Mouse (Mus musculus): Measurements from ENCODE around the gene Robo2. TPM values are rescaled to one million over a fixed set of nuclear protein-coding genes. Genes with fewer than 3 reads are reported as not detected.

Gene Robo2
- polyA plus RNA-seq, 1 experiment from 2014 or later: 3.6 TPM

DNA sequence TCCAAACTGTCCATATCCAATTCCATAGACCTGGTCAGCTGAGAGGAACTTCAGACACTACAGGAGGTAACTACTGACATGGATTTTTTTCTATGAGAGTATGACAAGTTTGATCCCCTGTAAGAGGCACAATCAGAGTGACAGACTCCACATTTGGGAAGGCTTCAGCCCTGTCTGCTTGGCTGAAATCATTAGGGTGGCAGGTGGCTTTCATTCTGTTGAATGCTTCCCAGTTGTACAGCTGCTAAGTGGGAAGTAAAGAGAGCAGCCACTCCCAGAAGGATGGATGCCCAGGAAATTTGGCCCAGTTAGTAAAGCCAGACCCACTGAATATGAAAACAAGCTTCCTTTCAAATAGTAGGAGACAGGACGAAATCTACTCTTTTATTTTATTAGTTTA, 321.7 kb downstream of the Robo2 start:
- H3K27ac ChIP-seq (ENCODE audit: low read length): no peak overlapping the region
- no peak for ATAC-seq (ENCODE audit: low read depth)
- H3K9ac ChIP-seq (ENCODE audit: low read depth, low read length): no peak overlapping the region
- no peaks in the 10 kb centered on the region for H3K27me3 ChIP-seq (ENCODE audit: control insufficient read depth, insufficient read depth, low read depth, low read length)
- H3K4me1 ChIP-seq (ENCODE audit: control insufficient read depth, low read depth, low read length): no peaks in the 10 kb centered on the region
- no peak overlapping the region for H3K4me2 ChIP-seq (ENCODE audit: low read depth, low read length)
- H3K4me3 ChIP-seq (ENCODE audit: low read depth, low read length): no peak overlapping the region
- 34% methylated on average over 1 of the region's 1 CpGs for WGBS (ENCODE audit: insufficient replicate concordance)
- H3K9me3 ChIP-seq (replicated peaks; ENCODE audit: control insufficient read depth, low read length): no peaks in the 10 kb centered on the region
- H3K36me3 ChIP-seq (ENCODE audit: control insufficient read depth, insufficient read depth): no peaks in the 10 kb centered on the region

GRCm38 (mm10) chr16:74084188-74084587, 327.4 kb downstream of the Robo2 start:
- Histone ChIP-seq H3K4me2 (ENCODE audit: low read depth, low read length) (no peak overlapping the region), H3K27ac (ENCODE audit: low read length) (no peak overlapping the region), H3K9ac (ENCODE audit: low read depth, low read length) (no peak overlapping the region), H3K4me1 (ENCODE audit: control insufficient read depth, low read depth, low read length) (no peaks in the 10 kb centered on the region), H3K36me3 (ENCODE audit: control insufficient read depth, insufficient read depth) (no peaks in the 10 kb centered on the region), H3K4me3 (ENCODE audit: low read depth, low read length) (no peak overlapping the region), H3K27me3 (ENCODE audit: control insufficient read depth, insufficient read depth, low read depth, low read length) (no peaks in the 10 kb centered on the region), H3K9me3 (replicated peaks; ENCODE audit: control insufficient read depth, low read length) (no peaks in the 10 kb centered on the region)
- no peak for ATAC-seq (ENCODE audit: low read depth)
- 63% methylated on average over 2 of the region's 2 CpGs for WGBS (ENCODE audit: insufficient replicate concordance)

- 73% methylated on average over 5 of the region's 5 CpGs for WGBS (ENCODE audit: insufficient replicate concordance)
- Histone ChIP-seq H3K36me3 (ENCODE audit: control insufficient read depth, insufficient read depth) (no peaks in the 10 kb centered on the region), H3K9me3 (replicated peaks; ENCODE audit: control insufficient read depth, low read length) (no peaks in the 10 kb centered on the region), H3K4me2 (ENCODE audit: low read depth, low read length) (no peak overlapping the region), H3K4me1 (ENCODE audit: control insufficient read depth, low read depth, low read length) (no peaks in the 10 kb centered on the region), H3K4me3 (ENCODE audit: low read depth, low read length) (no peak overlapping the region), H3K27ac (ENCODE audit: low read length) (no peak overlapping the region), H3K27me3 (ENCODE audit: control insufficient read depth, insufficient read depth, low read depth, low read length) (no peaks in the 10 kb centered on the region), H3K9ac (ENCODE audit: low read depth, low read length) (no peak overlapping the region)
- ATAC-seq (ENCODE audit: low read depth): no peak
These were observed 339.0 kb downstream of the Robo2 start for GRCm38 (mm10) chr16:74072671-74073070.

DNA sequence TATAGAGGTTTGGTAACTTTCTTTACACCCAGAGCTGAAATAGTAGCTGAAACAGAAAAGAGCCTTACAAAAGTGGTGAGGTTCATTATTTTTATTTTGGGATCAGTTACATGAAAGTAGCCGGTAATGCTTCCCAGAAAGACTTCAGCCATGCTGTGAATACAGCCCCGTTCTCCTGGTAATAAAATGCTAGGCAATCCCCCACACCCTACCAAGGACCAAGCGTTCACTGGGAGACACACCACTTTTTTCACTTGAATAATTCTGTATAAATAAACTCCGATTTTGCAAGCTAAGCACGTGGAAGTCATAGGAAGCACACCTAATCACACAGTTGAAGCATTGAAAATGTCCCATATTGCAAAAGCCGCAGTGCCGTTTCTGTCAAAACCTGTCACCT, 341.0 kb downstream of the Robo2 start:
- H3K4me1 ChIP-seq (ENCODE audit: control insufficient read depth, low read depth, low read length): no peaks in the 10 kb centered on the region
- H3K27me3 ChIP-seq (ENCODE audit: control insufficient read depth, insufficient read depth, low read depth, low read length): no peaks in the 10 kb centered on the region
- H3K9ac ChIP-seq (ENCODE audit: low read depth, low read length): no peak overlapping the region
- no peak for ATAC-seq (ENCODE audit: low read depth)
- no peak overlapping the region for H3K4me2 ChIP-seq (ENCODE audit: low read depth, low read length)
- H3K9me3 ChIP-seq (replicated peaks; ENCODE audit: control insufficient read depth, low read length): no peaks in the 10 kb centered on the region
- WGBS (ENCODE audit: insufficient replicate concordance): 67% methylated on average over 7 of the region's 7 CpGs
- H3K27ac ChIP-seq (ENCODE audit: low read length): no peak overlapping the region
- H3K36me3 ChIP-seq (ENCODE audit: control insufficient read depth, insufficient read depth): no peaks in the 10 kb centered on the region
- H3K4me3 ChIP-seq (ENCODE audit: low read depth, low read length): no peak overlapping the region

GRCm38 (mm10) chr16:74065958-74066357, 345.7 kb downstream of the Robo2 start:
- Histone ChIP-seq H3K4me2 (ENCODE audit: low read depth, low read length) (no peak overlapping the region), H3K9ac (ENCODE audit: low read depth, low read length) (no peak overlapping the region), H3K27ac (ENCODE audit: low read length) (no peak overlapping the region), H3K36me3 (ENCODE audit: control insufficient read depth, insufficient read depth) (no peaks in the 10 kb centered on the region), H3K27me3 (ENCODE audit: control insufficient read depth, insufficient read depth, low read depth, low read length) (no peaks in the 10 kb centered on the region), H3K9me3 (replicated peaks; ENCODE audit: control insufficient read depth, low read length) (no peaks in the 10 kb centered on the region), H3K4me1 (ENCODE audit: control insufficient read depth, low read depth, low read length) (no peaks in the 10 kb centered on the region), H3K4me3 (ENCODE audit: low read depth, low read length) (no peak overlapping the region)
- no peak for ATAC-seq (ENCODE audit: low read depth)
- 43% methylated on average over 2 of the region's 2 CpGs for WGBS (ENCODE audit: insufficient replicate concordance)

DNA sequence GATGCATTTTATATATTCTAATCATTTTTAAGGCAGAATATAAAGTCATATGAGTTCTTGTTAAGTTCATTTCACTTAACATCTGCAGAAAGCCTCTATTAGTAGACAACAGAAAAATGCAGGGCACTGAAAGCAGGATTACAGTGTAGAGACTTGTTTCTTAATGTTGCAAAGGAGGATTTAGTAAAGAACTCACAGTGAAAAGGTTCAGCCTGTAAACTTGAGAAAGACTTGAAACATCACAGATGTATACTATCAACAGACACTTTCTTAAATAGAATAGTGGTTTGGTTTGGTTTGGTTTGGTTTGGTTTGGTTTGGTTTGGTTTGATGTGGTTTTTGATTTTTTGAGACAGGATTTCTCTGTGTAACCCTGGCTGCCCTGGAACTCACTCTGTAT, 349.7 kb downstream of the Robo2 start:
- H3K4me3 ChIP-seq (ENCODE audit: low read depth, low read length): no peak overlapping the region
- no peak overlapping the region for H3K4me2 ChIP-seq (ENCODE audit: low read depth, low read length)
- H3K9me3 ChIP-seq (replicated peaks; ENCODE audit: control insufficient read depth, low read length): no peaks in the 10 kb centered on the region
- no peak overlapping the region for H3K27ac ChIP-seq (ENCODE audit: low read length)
- H3K9ac ChIP-seq (ENCODE audit: low read depth, low read length): no peak overlapping the region
- no peaks in the 10 kb centered on the region for H3K4me1 ChIP-seq (ENCODE audit: control insufficient read depth, low read depth, low read length)
- ATAC-seq (ENCODE audit: low read depth): no peak
- H3K27me3 ChIP-seq (ENCODE audit: control insufficient read depth, insufficient read depth, low read depth, low read length): no peaks in the 10 kb centered on the region
- no peaks in the 10 kb centered on the region for H3K36me3 ChIP-seq (ENCODE audit: control insufficient read depth, insufficient read depth)

- H3K4me2 ChIP-seq (ENCODE audit: low read depth, low read length): no peak overlapping the region
- no peaks in the 10 kb centered on the region for H3K4me1 ChIP-seq (ENCODE audit: control insufficient read depth, low read depth, low read length)
- ATAC-seq (ENCODE audit: low read depth): no peak
- H3K27ac ChIP-seq (ENCODE audit: low read length): no peak overlapping the region
- H3K27me3 ChIP-seq (ENCODE audit: control insufficient read depth, insufficient read depth, low read depth, low read length): no peaks in the 10 kb centered on the region
- no peaks in the 10 kb centered on the region for H3K9me3 ChIP-seq (replicated peaks; ENCODE audit: control insufficient read depth, low read length)
- H3K9ac ChIP-seq (ENCODE audit: low read depth, low read length): no peak overlapping the region
- no peaks in the 10 kb centered on the region for H3K36me3 ChIP-seq (ENCODE audit: control insufficient read depth, insufficient read depth)
- H3K4me3 ChIP-seq (ENCODE audit: low read depth, low read length): no peak overlapping the region
These were observed 350.1 kb downstream of the Robo2 start for GRCm38 (mm10) chr16:74061479-74061878.

GRCm38 (mm10) chr16:74056886-74057285, 354.7 kb downstream of the Robo2 start:
- no peaks in the 10 kb centered on the region for H3K36me3 ChIP-seq (ENCODE audit: control insufficient read depth, insufficient read depth)
- 53% methylated on average over 2 of the region's 2 CpGs for WGBS (ENCODE audit: insufficient replicate concordance)
- H3K4me3 ChIP-seq (ENCODE audit: low read depth, low read length): no peak overlapping the region
- no peaks in the 10 kb centered on the region for H3K27me3 ChIP-seq (ENCODE audit: control insufficient read depth, insufficient read depth, low read depth, low read length)
- H3K4me1 ChIP-seq (ENCODE audit: control insufficient read depth, low read depth, low read length): no peaks in the 10 kb centered on the region
- no peaks in the 10 kb centered on the region; the same call in 1 of the 2 replicates for H3K9me3 ChIP-seq (replicated peaks; ENCODE audit: control insufficient read depth, low read length)
- no peak overlapping the region for H3K9ac ChIP-seq (ENCODE audit: low read depth, low read length)
- no peak overlapping the region for H3K4me2 ChIP-seq (ENCODE audit: low read depth, low read length)
- H3K27ac ChIP-seq (ENCODE audit: low read length): no peak overlapping the region
- ATAC-seq (ENCODE audit: low read depth): no peak

DNA sequence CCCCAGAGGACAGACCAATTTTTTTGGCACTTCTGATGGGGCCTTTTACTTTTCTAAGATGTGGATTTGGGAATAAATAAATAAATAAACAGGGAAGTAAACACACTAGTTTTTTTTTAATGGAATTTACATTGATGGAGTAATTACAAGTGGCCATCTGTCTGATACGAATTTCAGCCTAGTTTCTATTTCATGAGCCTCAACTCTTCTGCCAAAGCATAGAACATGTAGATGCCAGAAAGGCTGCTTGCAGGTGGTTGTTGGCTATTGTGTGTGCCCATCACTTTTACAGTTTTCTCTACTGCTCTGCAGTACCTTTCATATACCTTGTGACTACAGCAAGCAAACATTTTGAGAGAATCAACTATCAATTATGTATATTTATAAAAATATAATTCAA, 355.4 kb downstream of the Robo2 start:
- Histone ChIP-seq H3K4me3 (ENCODE audit: low read depth, low read length) (no peak overlapping the region), H3K9ac (ENCODE audit: low read depth, low read length) (no peak overlapping the region), H3K27ac (ENCODE audit: low read length) (no peak overlapping the region), H3K9me3 (replicated peaks; ENCODE audit: control insufficient read depth, low read length) (no peaks in the 10 kb centered on the region; the same call in 1 of the 2 replicates), H3K36me3 (ENCODE audit: control insufficient read depth, insufficient read depth) (no peaks in the 10 kb centered on the region), H3K27me3 (ENCODE audit: control insufficient read depth, insufficient read depth, low read depth, low read length) (no peaks in the 10 kb centered on the region), H3K4me1 (ENCODE audit: control insufficient read depth, low read depth, low read length) (no peaks in the 10 kb centered on the region), H3K4me2 (ENCODE audit: low read depth, low read length) (no peak overlapping the region)
- WGBS (ENCODE audit: insufficient replicate concordance): 41% methylated on average over 1 of the region's 1 CpGs
- no peak for ATAC-seq (ENCODE audit: low read depth)

All from liver, embryonic 16.5 days (tissue).